Mouse (Mus musculus) liver, postnatal 0 days (tissue): ENCODE measurements around the gene Kif26b. TPM values are rescaled to one million over a fixed set of nuclear protein-coding genes. Genes with fewer than 3 reads are reported as not detected.

Experiments used
- ATAC-seq: fragments of 200-750 bp; cut with Nextera tagmentation; 2 replicates; pipeline ENCODE4 v1.8.0; 2017; ENCODE audit warnings: mild to moderate bottlenecking, moderate library complexity
- DNase-seq: peaks from one replicate; pipeline ENCODE4 v3.0.0-alpha.2; 2016
- H3K27ac ChIP-seq: fragments of 300-500 bp; sonication (generic); 2 replicates; pipeline ENCODE4 v1.5.1; 2014; ENCODE audit warnings: antibody characterized with exemption, moderate library complexity, mild to moderate bottlenecking, low read depth
- H3K27me3 ChIP-seq: fragments of 300-500 bp; sonication (generic); 2 replicates; pipeline ENCODE4 v1.6.1; 2014; ENCODE audit warnings: low read length, control low read depth, mixed read lengths; ENCODE audit not compliant: insufficient read depth
- H3K36me3 ChIP-seq: fragments of 300-500 bp; sonication (generic); replicated peaks from 2 replicates; pipeline ENCODE4 v1.6.1; 2014; ENCODE audit warnings: mild to moderate bottlenecking, control low read depth, low read length, moderate library complexity, mixed read lengths; ENCODE audit not compliant: insufficient read depth
- H3K4me1 ChIP-seq: fragments of 300-500 bp; sonication (generic); 2 replicates; pipeline ENCODE4 v1.6.1; 2014; ENCODE audit warnings: antibody characterized with exemption, mild to moderate bottlenecking, control low read depth; ENCODE audit not compliant: insufficient read depth
- H3K4me2 ChIP-seq: fragments of 300-500 bp; sonication (generic); 2 replicates; pipeline ENCODE4 v1.6.1; 2014; ENCODE audit warnings: low read depth, mild to moderate bottlenecking, low read length, moderate library complexity, mixed read lengths
- H3K4me3 ChIP-seq: fragments of 300-500 bp; sonication (generic); 2 replicates; pipeline ENCODE4 v1.5.1; 2014; ENCODE audit warnings: low read depth, low read length
- H3K9ac ChIP-seq: fragments of 300-500 bp; sonication (generic); replicated peaks from 2 replicates; pipeline ENCODE4 v1.6.1; 2014; ENCODE audit warnings: mild to moderate bottlenecking, moderate library complexity
- H3K9me3 ChIP-seq: fragments of 300-500 bp; sonication (generic); 2 replicates; pipeline ENCODE4 v1.6.1; 2016; ENCODE audit warnings: mild to moderate bottlenecking, control low read depth, low read length, mixed read lengths
- CTCF ChIP-seq: sonication (generic); IDR thresholded peaks from 2 replicates; pipeline ENCODE4 v1.5.1; 2016; ENCODE audit warnings: antibody characterized with exemption, low read depth
- EP300 ChIP-seq: IDR thresholded peaks from 2 replicates; pipeline ENCODE4 v1.6.1; 2016; ENCODE audit warnings: antibody characterized with exemption, low read depth, mild to moderate bottlenecking
- WGBS: fragments of 180-500 bp; shearing (Covaris S2); extraction: QIAGEN DNeasy Blood & Tissue Kit; methylation state at CpG from one replicate; pipeline ENCODE4 v1.1.7; 2014; ENCODE audit not compliant: insufficient replicate concordance; 5-methylcytosine and 5-hydroxymethylcytosine counted together
- polyA plus RNA-seq: library from polyadenylated mRNA; unstranded; fragments of >200 nt; fragmentation: Nextera tagmentation; extraction: Ambion mirVana; gene quantifications from 2 replicates; pipeline ENCODE4 v1.2.1, GENCODE M21; 2015

Kif26b gene
- polyA plus RNA-seq, result 0.02 TPM in 1 of 2 replicates, not detected in the other

DNA sequence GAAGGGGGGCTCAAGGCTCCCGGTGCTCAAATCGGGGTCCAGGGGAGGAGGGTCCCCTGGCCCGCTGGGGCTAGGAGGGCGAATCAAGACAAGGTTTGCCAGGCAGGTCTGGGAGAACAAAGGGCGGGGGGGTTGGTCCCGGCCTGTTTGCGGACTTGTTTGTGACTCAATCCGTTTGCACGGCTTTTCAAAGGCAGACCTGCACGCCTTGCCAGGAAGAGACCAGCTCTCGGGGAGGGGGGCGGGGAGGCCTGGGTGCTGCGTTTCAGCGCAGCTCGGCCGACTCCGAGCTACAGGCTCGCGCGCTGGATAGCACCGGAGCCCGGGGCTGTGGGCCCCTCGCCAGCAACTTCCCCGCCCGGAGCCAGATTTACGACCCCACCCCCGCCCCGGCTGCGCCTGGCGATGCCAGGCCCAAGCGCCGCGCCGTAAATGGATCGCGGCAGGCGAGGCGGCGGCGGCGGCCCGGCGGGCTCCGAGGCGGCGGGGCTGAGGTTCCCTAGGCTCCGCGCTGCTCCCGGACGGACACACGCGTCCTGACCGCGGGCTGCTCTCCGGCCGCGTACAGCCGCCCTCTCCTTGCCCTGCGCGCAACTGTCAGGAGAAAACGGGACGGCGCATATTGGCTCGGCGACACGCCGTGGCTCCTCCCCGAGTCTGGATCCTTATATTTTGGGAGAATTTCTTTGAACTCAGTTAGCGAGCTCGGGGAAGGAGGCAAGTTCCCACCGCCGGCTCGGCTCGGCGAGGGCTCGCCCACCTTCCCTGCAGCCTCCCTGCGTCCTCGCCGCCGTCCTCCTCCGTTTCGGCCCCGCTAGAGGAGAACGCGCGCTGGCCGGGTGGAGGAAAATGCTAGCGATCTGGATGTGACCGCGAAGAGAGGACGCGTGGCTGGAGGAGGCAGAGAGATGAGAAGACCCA lies at the start of gene Kif26b:
Kif26b (plus strand) TSS at position 695 of the 921 bp plus-strand sequence.
- under 1% methylated on average over 84 of the region's 92 CpGs for WGBS
- H3K36me3 ChIP-seq, result no peaks in the 10 kb centered on the region
- peak within 1 kb of the TSS; percentile 16; the same call in 1 of the 2 replicates for H3K9ac ChIP-seq
- H3K4me2 ChIP-seq, result peak within 1 kb of the TSS; percentile 88
- H3K4me1 ChIP-seq, result peaks cover 26% of the 10 kb centered on the region
- ATAC-seq, result peak; percentile 46
- peaks cover 60% of the 10 kb centered on the region for H3K27me3 ChIP-seq
- H3K9me3 ChIP-seq, result no peaks in the 10 kb centered on the region
- H3K4me3 ChIP-seq, result peak within 1 kb of the TSS; percentile 55
- H3K27ac ChIP-seq, result no peak within 1 kb of the TSS
- TF ChIP-seq CTCF, result no peak
- no peak for TF ChIP-seq EP300
- peak; percentile 52 for DNase-seq

DNA sequence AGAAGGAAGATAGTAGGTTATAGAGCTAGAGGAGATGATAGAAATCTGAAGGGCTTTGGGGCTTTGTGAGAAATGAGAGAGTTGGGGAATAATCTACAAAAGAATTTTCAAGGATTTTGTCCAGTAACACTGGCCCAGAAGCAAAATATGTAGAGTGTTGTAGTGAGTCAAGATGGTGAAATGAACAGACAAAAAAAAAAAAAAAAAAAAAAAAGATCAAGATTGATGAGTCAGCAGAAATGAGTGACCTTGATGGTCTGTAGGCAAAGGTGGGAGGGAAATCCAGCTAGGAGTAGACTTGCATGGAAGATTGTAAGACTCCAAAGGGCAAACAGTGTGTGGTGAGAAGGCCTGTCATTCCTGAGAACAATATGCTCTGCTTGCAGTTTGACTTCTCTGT lies 45.1 kb upstream of the Kif26b start:
- no peak overlapping the region for H3K4me3 ChIP-seq
- TF ChIP-seq CTCF (no peak), EP300 (no peak)
- no peak overlapping the region for H3K27ac ChIP-seq
- H3K4me1 ChIP-seq, result no peaks in the 10 kb centered on the region
- no peaks in the 10 kb centered on the region for H3K9me3 ChIP-seq
- H3K9ac ChIP-seq, result no peak overlapping the region
- no peak for ATAC-seq
- H3K4me2 ChIP-seq, result no peak overlapping the region
- H3K36me3 ChIP-seq, result no peaks in the 10 kb centered on the region
- DNase-seq, result no peak
- H3K27me3 ChIP-seq, result no peaks in the 10 kb centered on the region

DNA sequence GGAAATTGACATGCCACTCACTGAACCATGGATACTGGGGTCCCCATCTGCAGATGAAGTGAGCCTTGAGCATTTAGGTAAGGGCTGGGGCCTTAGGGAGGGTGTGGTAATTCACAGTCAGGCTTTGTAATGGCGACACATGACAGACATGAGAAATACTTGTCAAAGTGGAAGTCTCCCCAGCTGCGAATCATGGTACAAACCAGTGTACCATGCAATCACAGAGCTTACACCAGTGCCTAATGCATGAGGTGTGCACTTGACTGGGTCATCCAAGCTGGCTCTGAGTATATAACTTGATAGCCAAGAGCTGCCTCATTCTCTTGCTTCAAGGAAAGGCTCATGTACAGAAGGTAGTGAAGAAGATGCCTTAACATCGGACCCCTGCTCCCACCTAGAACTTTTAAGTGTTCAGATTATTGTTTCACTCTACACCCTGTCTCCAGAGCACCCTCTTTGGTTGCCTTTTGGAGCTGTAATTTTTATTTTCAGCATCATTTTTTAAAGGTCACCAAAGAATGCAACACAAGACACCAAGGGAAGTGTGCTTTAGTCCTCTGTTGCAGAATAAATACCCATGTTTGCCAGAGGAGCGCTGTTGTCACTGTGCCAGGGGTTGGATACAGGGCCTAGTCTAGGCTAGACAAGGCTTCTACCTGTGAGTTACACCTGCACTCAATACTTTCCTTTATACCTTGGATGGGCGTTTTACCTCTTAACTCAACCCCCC lies 43.6 kb upstream of the Kif26b start:
- Histone ChIP-seq H3K9me3 (no peaks in the 10 kb centered on the region), H3K36me3 (no peaks in the 10 kb centered on the region), H3K9ac (no peak overlapping the region), H3K4me1 (no peaks in the 10 kb centered on the region; the same call in 1 of the 2 replicates), H3K4me2 (no peak overlapping the region), H3K27ac (no peak overlapping the region), H3K4me3 (no peak overlapping the region), H3K27me3 (no peaks in the 10 kb centered on the region)
- DNase-seq (no peak), ATAC-seq (no peak)
- TF ChIP-seq CTCF, result peak; percentile 27
- TF ChIP-seq EP300, result no peak
- WGBS, result 65% methylated on average over 5 of the region's 5 CpGs

DNA sequence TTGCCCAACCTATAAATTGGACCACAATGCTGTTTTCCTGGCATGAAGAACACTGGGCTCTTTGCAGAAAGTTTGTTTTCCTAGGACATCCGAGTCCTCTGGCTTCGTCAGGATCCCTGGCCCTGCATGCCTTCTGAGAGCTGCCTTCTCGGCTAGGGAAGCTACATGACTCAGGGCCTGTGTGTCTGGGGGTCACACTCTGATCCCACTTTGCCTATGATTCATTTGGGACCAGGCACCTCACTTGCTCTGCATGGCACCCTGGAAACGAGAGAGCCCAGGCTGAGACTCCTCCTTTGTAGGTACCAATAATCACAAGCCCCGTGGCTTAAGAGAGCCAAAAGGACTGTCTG lies 43.1 kb upstream of the Kif26b start:
- no peak for ATAC-seq

DNA sequence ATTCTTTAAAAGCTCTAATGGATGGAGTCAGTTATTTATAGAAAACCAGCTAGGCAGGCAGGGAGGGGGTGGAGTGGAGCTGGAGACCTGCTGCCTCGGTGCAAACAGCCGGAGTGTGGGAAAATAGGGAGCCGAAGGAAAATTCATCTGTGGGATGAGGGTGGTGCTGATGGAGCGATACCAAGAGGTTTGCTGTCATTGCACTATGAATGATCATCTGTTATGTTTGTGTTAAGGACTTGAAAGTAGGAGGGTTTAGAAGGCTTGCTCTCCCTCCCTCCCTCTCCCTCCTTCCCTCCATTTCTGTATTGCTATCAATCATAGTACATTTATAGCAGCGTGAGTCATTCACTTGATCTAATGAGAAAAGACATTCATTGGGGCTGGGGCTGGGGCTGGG lies 42.1 kb upstream of the Kif26b start:
- Histone ChIP-seq H3K9ac (no peak overlapping the region), H3K4me2 (no peak overlapping the region), H3K9me3 (no peaks in the 10 kb centered on the region), H3K4me3 (no peak overlapping the region), H3K4me1 (no peaks in the 10 kb centered on the region; the same call in 1 of the 2 replicates), H3K36me3 (no peaks in the 10 kb centered on the region), H3K27me3 (no peaks in the 10 kb centered on the region), H3K27ac (no peak overlapping the region)
- ATAC-seq (no peak), DNase-seq (no peak)
- WGBS, result 75% methylated on average over 5 of the region's 5 CpGs
- TF ChIP-seq CTCF, result no peak
- TF ChIP-seq EP300, result no peak

More for the DNA sequence above, 43.1 kb upstream of the Kif26b start:
- Histone ChIP-seq H3K9ac (no peak overlapping the region), H3K4me1 (no peaks in the 10 kb centered on the region; the same call in 1 of the 2 replicates), H3K27me3 (no peaks in the 10 kb centered on the region), H3K27ac (no peak overlapping the region), H3K4me3 (no peak overlapping the region), H3K4me2 (no peak overlapping the region), H3K9me3 (no peaks in the 10 kb centered on the region), H3K36me3 (no peaks in the 10 kb centered on the region)
- TF ChIP-seq EP300 (no peak), CTCF (no peak)
- DNase-seq, result no peak
- WGBS, result 79% methylated on average over 5 of the region's 5 CpGs

DNA sequence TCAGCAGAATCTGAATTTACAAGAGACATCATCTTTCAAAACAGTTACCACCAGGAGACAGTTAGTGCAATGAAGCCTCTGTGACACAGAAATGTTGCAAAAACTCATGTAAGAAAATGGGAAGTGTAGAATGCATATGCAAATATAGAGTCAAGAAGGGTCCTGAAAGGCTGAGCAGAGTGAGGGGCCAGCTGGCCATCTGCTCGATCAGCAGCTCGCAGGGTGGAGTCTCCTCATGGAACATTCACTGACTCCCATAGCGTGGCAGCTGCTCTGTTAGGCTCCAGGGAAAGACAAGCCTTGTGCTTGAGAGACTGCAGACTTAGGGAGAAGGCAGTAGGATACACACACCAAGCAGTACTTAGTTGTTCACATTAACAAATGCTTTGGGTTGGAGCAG lies 39.8 kb upstream of the Kif26b start:
- H3K27ac ChIP-seq, result no peak overlapping the region
- H3K4me1 ChIP-seq, result peaks cover 2% of the 10 kb centered on the region; the same call in 1 of the 2 replicates
- DNase-seq (no peak), ATAC-seq (no peak)
- H3K9me3 ChIP-seq, result no peaks in the 10 kb centered on the region
- WGBS, result 32% methylated on average over 3 of the region's 3 CpGs
- no peaks in the 10 kb centered on the region for H3K27me3 ChIP-seq
- no peak overlapping the region for H3K4me2 ChIP-seq
- no peaks in the 10 kb centered on the region for H3K36me3 ChIP-seq
- no peak overlapping the region for H3K9ac ChIP-seq
- TF ChIP-seq EP300 (0 out of 2 replicates have a peak, but pooled peaks have one; percentile 8), CTCF (no peak)
- no peak overlapping the region for H3K4me3 ChIP-seq
